Mouse (Mus musculus) fat pad, adult 2 months (tissue): ENCODE results near the gene Trim40.

Experiments
- DNase-seq: peaks from one replicate; pipeline ENCODE4 v3.0.0-alpha.2; 2011; ENCODE audit warnings: low read depth, low spot score; ENCODE audit errors: extremely low read depth

The Trim40 gene

DNA sequence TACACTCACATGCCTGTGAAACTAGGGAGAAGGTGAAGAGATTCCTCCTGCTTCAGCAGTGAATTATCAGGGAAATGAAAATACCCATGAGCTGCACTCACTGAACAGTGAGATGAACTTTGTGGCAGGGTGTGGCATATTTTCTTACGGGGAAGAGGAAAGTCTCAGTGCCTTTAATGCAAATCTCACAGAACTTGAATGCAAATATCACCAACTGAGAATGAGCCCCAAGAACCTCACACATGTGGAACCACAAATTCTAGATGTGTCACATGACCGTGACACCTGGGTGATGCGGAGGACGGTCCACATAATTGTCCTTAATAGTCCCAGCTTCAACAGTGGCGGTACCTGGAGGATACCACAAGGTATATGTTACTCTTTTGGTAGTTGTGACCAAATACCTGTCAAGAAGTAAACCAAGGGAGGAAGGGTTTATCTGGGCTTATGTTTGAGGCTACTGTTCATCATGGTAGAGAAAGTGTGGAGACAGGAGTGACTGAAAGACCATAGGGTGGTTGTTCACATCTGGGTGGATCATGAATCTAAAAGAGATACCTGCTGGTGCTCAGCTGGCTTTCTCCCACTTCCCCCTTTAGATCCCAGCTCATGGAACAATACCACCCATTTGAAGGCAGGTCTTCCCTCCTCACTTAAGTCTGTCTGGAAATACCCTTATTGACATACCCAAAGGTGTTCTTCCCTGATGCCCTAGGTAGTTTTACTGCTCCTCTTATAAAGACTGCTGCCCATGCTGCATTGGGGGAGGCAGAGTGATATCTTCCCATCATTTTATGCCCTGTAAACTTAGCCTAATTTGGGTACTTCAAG is at the start of gene Trim40:
Gene Trim40 (minus strand): TSS at position 51 of the 831 bp plus-strand sequence.
- no peak for DNase-seq

DNA sequence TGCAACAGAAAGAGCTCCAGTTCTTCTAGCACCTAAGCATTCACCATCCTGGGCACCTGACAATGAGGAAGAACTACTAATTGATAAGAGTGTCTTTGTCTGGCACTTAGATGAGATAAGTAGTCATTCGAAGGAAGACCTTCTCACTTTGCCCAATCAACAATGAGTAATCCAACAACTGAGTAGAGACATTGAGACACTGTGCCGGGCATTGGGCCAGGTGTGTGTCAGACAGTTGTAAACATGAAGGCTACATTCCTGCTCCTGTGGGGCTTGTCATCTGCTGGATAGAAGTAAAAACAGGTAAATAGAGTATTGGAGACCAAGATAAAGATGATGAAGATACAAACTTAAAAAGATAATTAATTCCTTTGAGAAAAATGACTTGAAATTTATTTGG is 48.1 kb upstream of the Trim40 start:
- DNase-seq = no peak

GRCm38 (mm10) chr17:36931806-36932205 is 41.9 kb upstream of the Trim40 start:
- no peak for DNase-seq

DNA sequence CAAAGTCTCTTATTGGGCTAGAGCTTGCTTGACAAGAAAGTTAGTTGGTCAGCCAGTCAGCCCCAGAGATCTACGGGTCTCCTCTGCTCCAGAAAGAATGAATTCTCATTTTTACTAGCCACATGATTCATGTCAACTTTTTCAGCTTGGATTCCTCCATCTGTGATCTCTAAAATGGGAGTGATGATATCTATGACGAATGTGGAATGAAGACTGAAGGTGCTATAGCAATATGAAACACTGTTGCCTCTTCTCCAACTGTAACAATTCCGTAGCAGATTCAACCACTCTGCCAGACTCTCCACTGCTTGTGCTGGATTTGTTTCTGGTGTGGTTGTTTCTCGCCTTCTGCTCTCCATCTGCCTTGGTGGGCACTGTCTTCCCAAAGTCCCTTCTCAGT is 41.2 kb upstream of the Trim40 start:
- DNase-seq = no peak

DNA sequence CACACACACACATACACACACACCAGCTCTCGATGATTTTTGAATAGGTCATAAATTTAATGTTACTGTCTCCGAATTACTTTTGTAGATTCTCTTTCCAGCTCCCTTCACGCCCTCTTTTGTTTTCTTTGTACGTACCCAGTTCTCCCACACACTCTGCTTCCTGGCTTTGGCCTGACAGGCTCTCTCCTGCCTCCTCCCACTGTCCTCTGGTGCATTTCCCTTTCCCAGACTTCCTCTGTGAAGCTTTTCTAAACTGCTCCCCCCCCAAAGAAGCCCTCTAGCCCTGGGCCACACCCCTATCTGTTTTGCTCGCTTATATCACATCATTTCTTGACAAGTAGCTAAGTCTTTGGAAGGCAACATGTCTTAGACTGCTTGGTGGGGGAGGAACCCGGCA is 40.3 kb upstream of the Trim40 start:
- DNase-seq = no peak

DNA sequence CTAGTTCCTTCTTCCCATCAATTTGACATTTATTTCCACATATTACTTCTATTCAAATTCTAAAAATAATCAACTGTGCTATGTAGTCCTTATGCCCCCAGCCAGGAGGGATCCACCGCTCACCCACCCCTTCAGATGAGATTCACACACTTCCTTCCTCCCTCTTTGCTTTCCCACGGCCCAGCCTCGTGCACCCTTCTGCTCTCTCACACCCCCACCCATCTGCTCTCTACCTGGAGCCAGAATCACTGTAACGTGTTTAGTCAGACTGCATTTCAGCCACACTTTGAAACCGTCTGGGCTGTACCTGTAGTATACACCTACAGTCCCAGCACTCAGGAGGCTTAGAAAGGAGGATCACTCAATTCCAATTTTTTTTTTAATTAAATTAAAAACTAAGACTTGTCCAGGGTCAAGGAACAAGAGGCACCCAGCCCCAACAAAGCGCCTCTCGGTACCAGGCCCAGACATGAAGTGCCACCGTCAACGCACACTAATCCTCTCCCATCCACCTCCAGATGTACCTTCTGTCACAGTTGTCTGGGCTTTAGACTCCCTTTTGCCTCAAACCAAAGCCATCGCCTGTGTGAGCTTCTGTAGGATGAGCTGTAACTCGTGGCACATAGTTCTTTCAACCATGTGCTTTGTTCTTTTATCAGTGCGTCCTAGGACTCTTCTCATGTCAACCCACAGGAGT is 39.5 kb upstream of the Trim40 start:
- DNase-seq = no peak

DNA sequence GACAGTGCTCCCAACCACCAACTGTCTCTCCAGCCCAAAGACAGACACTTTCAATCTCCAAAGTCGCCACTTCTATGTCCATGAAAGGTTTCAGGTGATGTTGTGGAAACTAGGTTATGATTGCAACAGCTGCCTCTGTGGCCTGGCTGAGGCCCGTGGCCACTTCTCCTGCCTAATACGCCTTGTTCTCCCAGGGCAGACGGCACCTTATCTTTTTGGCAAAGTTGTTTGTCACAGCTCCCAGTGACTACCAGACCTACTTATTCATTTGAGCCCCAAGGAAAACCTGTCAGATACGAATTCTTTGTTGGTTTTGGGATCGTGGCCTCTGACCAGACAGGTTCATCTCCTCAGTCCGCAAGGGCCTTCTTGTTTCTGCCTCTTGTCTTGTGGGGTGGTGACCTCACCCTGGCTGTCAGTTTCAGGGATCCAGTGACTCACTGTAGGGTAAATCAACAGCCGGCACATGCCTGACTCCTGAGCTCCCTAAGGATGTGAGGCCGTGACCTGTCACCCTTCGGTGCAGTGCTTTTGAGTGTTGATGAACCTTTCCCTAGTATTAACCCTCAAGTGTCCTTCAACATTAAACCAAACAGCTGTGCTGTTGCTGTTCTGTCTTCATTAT is 37.7 kb upstream of the Trim40 start:
- DNase-seq = no peak

- DNase-seq = no peak
Observed at GRCm38 (mm10) chr17:36923491-36923890, 33.6 kb upstream of the Trim40 start.

DNA sequence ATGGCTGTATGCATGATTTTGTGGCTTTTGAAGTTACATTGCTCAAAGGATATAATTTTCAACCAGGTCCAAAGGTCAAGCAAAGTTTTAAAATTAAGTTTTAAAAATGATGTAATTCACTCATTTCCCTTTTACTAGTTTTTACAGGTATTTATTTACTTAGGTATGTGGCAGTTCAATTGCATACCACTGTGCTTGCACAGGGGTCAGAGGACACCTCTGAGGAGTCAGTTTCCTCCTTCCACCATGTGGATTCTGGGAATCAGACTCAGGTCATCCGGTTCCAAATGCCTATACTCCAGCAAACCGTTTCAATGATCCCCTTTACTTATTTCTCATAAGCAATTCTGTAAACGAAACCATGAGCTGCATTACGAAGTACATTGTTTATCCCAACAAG is 32.8 kb upstream of the Trim40 start:
- no peak for DNase-seq

GRCm38 (mm10) chr17:36920239-36920638 is 30.3 kb upstream of the Trim40 start:
- DNase-seq = no peak

- no peak for DNase-seq
Observed at GRCm38 (mm10) chr17:36915076-36915475, 25.2 kb upstream of the Trim40 start.

DNA sequence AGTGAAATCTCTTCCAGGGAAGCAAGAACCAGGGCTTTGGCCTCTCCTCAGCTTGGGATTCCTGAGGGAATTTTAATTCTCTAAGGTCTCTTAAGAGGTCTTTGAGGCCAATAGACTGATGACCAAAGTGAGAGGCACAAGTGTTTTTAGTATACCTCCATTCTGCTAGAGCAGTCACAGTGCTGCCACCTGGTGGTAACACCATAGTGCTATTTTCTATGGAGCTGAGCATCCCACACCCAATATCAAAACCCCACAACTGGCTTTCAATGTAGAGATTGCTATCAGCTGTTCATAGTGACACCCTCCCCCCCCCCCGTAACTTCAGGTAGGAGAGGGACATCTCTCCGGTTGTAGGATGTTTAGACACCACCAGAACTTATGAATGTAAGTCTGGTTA is 24.2 kb upstream of the Trim40 start:
- DNase-seq = no peak

DNA sequence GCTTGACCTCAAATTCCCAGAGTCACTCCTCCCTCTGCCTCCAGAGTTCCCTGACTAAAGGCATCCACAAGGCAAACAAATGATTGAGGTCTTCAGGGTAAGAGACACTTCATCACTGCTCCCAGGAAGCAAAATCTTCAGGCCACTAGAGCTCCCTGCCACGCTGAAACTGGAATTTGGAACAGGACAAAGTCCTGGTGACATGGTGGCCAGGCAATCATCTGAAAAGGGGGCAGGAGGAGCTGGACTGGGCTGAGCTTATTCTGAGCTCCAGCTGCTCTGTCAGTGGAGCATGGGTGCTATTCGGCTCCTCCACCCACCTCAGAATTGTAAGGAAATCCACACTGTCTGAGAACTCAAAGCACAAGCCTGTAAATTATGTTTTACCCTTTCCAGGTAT is 22.1 kb upstream of the Trim40 start:
- no peak for DNase-seq

- no peak for DNase-seq
Observed at GRCm38 (mm10) chr17:36909802-36910201, 19.9 kb upstream of the Trim40 start.

- no peak for DNase-seq
Observed at GRCm38 (mm10) chr17:36908235-36908634, 18.3 kb upstream of the Trim40 start.

- DNase-seq = no peak
Observed at GRCm38 (mm10) chr17:36903651-36904050, 13.7 kb upstream of the Trim40 start.

- DNase-seq = no peak
Observed at GRCm38 (mm10) chr17:36900691-36901090, 10.8 kb upstream of the Trim40 start.

DNA sequence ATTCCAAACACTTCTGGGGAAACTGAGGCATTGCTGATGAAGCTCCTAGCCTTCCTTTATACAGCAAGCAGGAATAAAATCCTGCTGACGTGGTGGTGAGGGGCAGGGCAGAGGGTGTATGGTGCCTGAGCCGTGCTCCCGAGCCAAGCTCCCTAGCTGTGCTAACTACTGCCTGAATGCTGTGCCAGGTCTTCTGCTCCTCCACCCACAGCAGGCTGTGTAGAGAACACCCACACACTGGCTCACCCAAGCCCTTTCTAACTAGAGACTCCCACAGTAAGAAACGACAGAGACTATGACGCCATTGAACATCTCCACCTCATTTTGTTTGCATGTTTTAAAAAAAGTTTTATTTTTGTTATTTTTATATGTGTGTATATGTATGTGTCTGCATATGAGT is 10.1 kb upstream of the Trim40 start:
- no peak for DNase-seq

GRCm38 (mm10) chr17:36899376-36899775 is 9.5 kb upstream of the Trim40 start:
- DNase-seq = no peak

DNA sequence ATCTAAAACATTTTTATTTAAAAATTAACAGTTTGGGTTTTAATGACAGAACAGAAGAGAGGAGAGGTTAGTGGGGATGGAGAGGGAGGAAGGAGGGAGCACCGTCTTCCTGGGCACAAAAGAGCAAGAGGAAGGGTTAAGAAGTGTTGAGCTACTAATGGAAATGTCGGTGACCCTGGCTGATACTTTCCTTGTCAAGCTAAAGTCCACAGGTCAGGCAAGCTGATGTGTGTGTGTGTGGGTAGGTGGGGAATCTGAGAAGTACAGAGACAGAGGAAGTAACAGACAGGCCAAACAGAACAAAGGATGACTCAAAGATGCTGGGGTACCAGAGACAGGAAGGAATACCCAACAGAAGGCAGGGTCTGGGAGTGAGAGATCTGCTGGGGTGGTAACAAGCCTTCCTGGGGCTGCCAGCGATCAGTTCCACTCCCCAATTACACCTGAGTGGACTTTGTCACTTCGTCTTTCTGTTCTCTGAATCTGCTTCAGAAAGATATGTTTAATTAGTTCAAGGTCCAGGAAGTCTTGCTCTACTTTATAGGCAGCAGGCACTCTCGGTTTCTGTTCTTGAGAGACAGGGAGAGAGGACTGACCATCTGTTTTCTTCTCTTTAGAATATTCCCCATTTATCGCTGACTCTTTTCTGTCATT is 7.8 kb upstream of the Trim40 start, which contains the start of gene Trim31:
Gene Trim31 (plus strand): TSS at position 567 of the 654 bp plus-strand sequence.
- no peak for DNase-seq

GRCm38 (mm10) chr17:36897065-36897464 is 7.1 kb upstream of the Trim40 start:
- DNase-seq = no peak
